Mouse (Mus musculus) telencephalon, adult 2 months (tissue): ENCODE results near the gene Mrpl9.

Source experiments
- DNase-seq: peaks from one replicate; pipeline ENCODE4 v3.0.0-alpha.2; 2011; ENCODE audit warnings: low read depth, low spot score

Mrpl9 gene

GRCm38 (mm10) chr3:94465632-94466430 lies 22.7 kb downstream of the Mrpl9 start:
- peak; percentile 87 for DNase-seq

GRCm38 (mm10) chr3:94468931-94469330 lies 25.8 kb downstream of the Mrpl9 start:
- DNase-seq: no peak

- no peak for DNase-seq
Observed at GRCm38 (mm10) chr3:94472447-94473114, 29.5 kb downstream of the Mrpl9 start.

GRCm38 (mm10) chr3:94473115-94473505 lies 30.0 kb downstream of the Mrpl9 start:
- DNase-seq: no peak

- no peak for DNase-seq
Observed at GRCm38 (mm10) chr3:94473567-94474232, 30.6 kb downstream of the Mrpl9 start.

- no peak for DNase-seq
Observed at GRCm38 (mm10) chr3:94476301-94477035, 33.4 kb downstream of the Mrpl9 start.

- peak; percentile 82 for DNase-seq
Observed at GRCm38 (mm10) chr3:94477444-94477843, 34.3 kb downstream of the Mrpl9 start.

GRCm38 (mm10) chr3:94477981-94478422 lies 34.9 kb downstream of the Mrpl9 start, which contains the start of gene Celf3:
Celf3 (plus strand) TSS chr3:94478295.
- DNase-seq: peak; percentile 92

GRCm38 (mm10) chr3:94478591-94479169 lies 35.6 kb downstream of the Mrpl9 start:
- no peak for DNase-seq

GRCm38 (mm10) chr3:94479564-94479963 lies 36.4 kb downstream of the Mrpl9 start:
- no peak for DNase-seq

GRCm38 (mm10) chr3:94480291-94480884 lies 37.3 kb downstream of the Mrpl9 start, which contains the start of gene Riiad1:
Riiad1 (minus strand) TSS chr3:94480341.
- DNase-seq: no peak

- DNase-seq: no peak
Observed at GRCm38 (mm10) chr3:94481429-94481828, 38.3 kb downstream of the Mrpl9 start.

GRCm38 (mm10) chr3:94482764-94483385 lies 39.8 kb downstream of the Mrpl9 start:
- DNase-seq: no peak

GRCm38 (mm10) chr3:94483790-94484439 lies 40.8 kb downstream of the Mrpl9 start:
- peak; percentile 94 for DNase-seq

GRCm38 (mm10) chr3:94485922-94486321 lies 42.8 kb downstream of the Mrpl9 start:
- no peak for DNase-seq

- DNase-seq: no peak
Observed at GRCm38 (mm10) chr3:94487581-94487980, 44.5 kb downstream of the Mrpl9 start.

GRCm38 (mm10) chr3:94497162-94497561 lies 54.0 kb downstream of the Mrpl9 start:
- DNase-seq: no peak
